In genomic region chr15:90333275-90333674, GRCm38 (mm10) we compare ENCODE assay signal across 11 mouse cellular contexts.
DNase-seq lines count a peak whose midpoint lies in the region; ATAC-seq lines count a peak whose summit lies in the region.
"Had no signal": no experiment of that assay in that cellular context is flagged by ENCODE, and none has a peak within 500 bp of the region (broad histone marks: within the 10 kb centered on the region; RNA-seq: fewer than 3 reads in every experiment).

No protein-coding gene starts in this region.

- H3K27me3 ChIP-seq in heart, embryonic 12.5 days (replicated peaks): no peaks in the 10 kb centered on the region
- H3K27me3 ChIP-seq in midbrain, embryonic 10.5 days (ENCODE audit: low read depth, poor library complexity, severe bottlenecking): no peaks in the 10 kb centered on the region
- H3K27me3 ChIP-seq in midbrain, embryonic 15.5 days (replicated peaks): no peaks in the 10 kb centered on the region

- no peak overlapping the region for H3K9ac ChIP-seq in heart, embryonic 12.5 days
- no peak overlapping the region for H3K9ac ChIP-seq in midbrain, embryonic 15.5 days

- no peak overlapping the region for H3K4me2 ChIP-seq in heart, embryonic 12.5 days
- no peak overlapping the region for H3K4me2 ChIP-seq in midbrain, embryonic 15.5 days
- H3K4me2 ChIP-seq: liver, embryonic 11.5 days had no signal

- DNase-seq in heart, postnatal 14 days: peak; percentile 2 to 9
- DNase-seq in midbrain, embryonic 10.5 days (ENCODE audit: low spot score): peak; percentile 47
- DNase-seq in hindlimb bud, embryonic 11.5 days (ENCODE audit: extremely low spot score, low read depth, low spot score): peak; percentile 62
- peak; percentile 85 for DNase-seq in retina, embryonic 14.5 days (ENCODE audit: low spot score)
- DNase-seq in layer of hippocampus, adult 8-10 months (ENCODE audit: low spot score in 2 of 2): no peak
- no peak for DNase-seq in frontal cortex, postnatal 36 days (ENCODE audit: low spot score in 2 of 2)
- DNase-seq: heart, adult 18-20 months; thymus, postnatal 4 days had no signal

- no peak for ATAC-seq in heart, embryonic 12.5 days (ENCODE audit: insufficient number of reproducible peaks, low FRiP score)
- ATAC-seq in midbrain, embryonic 15.5 days (replicated peaks): no peak

- no peaks in the 10 kb centered on the region for H3K36me3 ChIP-seq in heart, embryonic 12.5 days
- no peaks in the 10 kb centered on the region for H3K36me3 ChIP-seq in midbrain, embryonic 10.5 days
- no peaks in the 10 kb centered on the region for H3K36me3 ChIP-seq in midbrain, embryonic 15.5 days (replicated peaks)

- intact Hi-C loops in heart, postnatal 14 days (cut with DNase I): no loop called here

- H3K4me3 ChIP-seq in heart, embryonic 12.5 days: no peak overlapping the region
- no peak overlapping the region for H3K4me3 ChIP-seq in midbrain, embryonic 10.5 days
- no peak overlapping the region for H3K4me3 ChIP-seq in midbrain, embryonic 15.5 days

- no peak overlapping the region for H3K27ac ChIP-seq in heart, embryonic 12.5 days (ENCODE audit: poor library complexity, severe bottlenecking)
- peak overlapping the region; percentile 52 for H3K27ac ChIP-seq in midbrain, embryonic 10.5 days (replicated peaks)
- no peak overlapping the region for H3K27ac ChIP-seq in midbrain, embryonic 15.5 days

- H3K4me1 ChIP-seq in heart, embryonic 12.5 days (replicated peaks): 0 out of 2 replicates have a peak, but pooled peaks cover 2% of the 10 kb centered on the region
- H3K4me1 ChIP-seq in midbrain, embryonic 10.5 days: peaks cover 16% of the 10 kb centered on the region
- peaks cover 4% of the 10 kb centered on the region; the same call in 1 of the 2 replicates for H3K4me1 ChIP-seq in midbrain, embryonic 15.5 days

- WGBS in heart, embryonic 12.5 days: 30% methylated on average over 4 of the region's 4 CpGs
- 8% methylated on average over 4 of the region's 4 CpGs for WGBS in midbrain, embryonic 10.5 days
- 8% methylated on average over 4 of the region's 4 CpGs for WGBS in midbrain, embryonic 15.5 days

- H3K9me3 ChIP-seq in heart, embryonic 12.5 days (replicated peaks): no peaks in the 10 kb centered on the region
- no peaks in the 10 kb centered on the region for H3K9me3 ChIP-seq in midbrain, embryonic 10.5 days (replicated peaks)
- no peaks in the 10 kb centered on the region for H3K9me3 ChIP-seq in midbrain, embryonic 15.5 days

Comparison
In these comparisons a context has a peak if more than half of its experiments do, and no peak if none do; other contexts are left out.
1. DNase-seq: peak in heart, postnatal 14 days (2 of 2), midbrain, embryonic 10.5 days (single experiment), hindlimb bud, embryonic 11.5 days (single experiment) and retina, embryonic 14.5 days (single experiment); none in layer of hippocampus, adult 8-10 months (0 of 2) and frontal cortex, postnatal 36 days (0 of 2).